Mouse (Mus musculus): ENCODE data around the gene Pdzd4. TPM values are rescaled to one million over a fixed set of nuclear protein-coding genes. Genes with fewer than 3 reads are reported as not detected.

Pdzd4 gene
- polyA plus RNA-seq, 1 experiment from 2014 or later = 5.9 TPM

GRCm38 (mm10) chrX:73854326-73855086, 29.7 kb upstream of the Pdzd4 start:
- Histone ChIP-seq H3K4me1 (ENCODE audit: control insufficient read depth, insufficient read depth, low read length) (no peaks in the 10 kb centered on the region), H3K4me2 (ENCODE audit: low read length) (no peak overlapping the region), H3K9ac (replicated peaks; ENCODE audit: low read length) (no peak overlapping the region), H3K9me3 (ENCODE audit: control insufficient read depth, low read length) (no peaks in the 10 kb centered on the region), H3K27me3 (ENCODE audit: control insufficient read depth, insufficient read depth, low read length) (no peaks in the 10 kb centered on the region), H3K27ac (replicated peaks; ENCODE audit: low read depth, low read length) (no peak overlapping the region), H3K4me3 (replicated peaks; ENCODE audit: low read depth, low read length) (no peak overlapping the region), H3K36me3 (ENCODE audit: control insufficient read depth, insufficient read depth, low read length) (peaks cover 31% of the 10 kb centered on the region)
- DNase-seq (no peak), ATAC-seq (ENCODE audit: low FRiP score, low TSS enrichment) (no peak)
- WGBS = 88% methylated on average over 9 of the region's 9 CpGs

DNA sequence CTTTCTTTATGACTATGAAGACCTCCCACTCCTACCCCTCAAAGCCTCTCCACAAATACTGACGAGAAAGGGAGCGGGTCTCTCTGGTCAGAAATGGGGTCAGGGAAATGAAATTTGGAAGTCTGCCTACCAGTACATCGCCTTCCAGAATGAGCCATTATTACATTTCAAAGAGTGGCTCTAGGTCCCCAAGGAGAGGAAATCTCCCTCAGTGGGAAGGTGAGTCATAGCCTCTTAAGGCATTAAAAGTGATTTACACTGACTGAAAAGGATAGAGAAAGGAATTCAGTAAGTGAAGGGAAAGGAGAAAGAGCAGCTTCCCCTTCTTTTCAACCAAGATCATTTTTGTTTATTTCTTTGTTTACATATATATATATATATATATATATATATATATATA, 11.9 kb upstream of the Pdzd4 start:
- H3K27me3 ChIP-seq (ENCODE audit: control insufficient read depth, insufficient read depth, low read length) = no peaks in the 10 kb centered on the region
- H3K4me3 ChIP-seq (replicated peaks; ENCODE audit: low read depth, low read length) = no peak overlapping the region
- no peaks in the 10 kb centered on the region for H3K36me3 ChIP-seq (ENCODE audit: control insufficient read depth, insufficient read depth, low read length)
- no peak for DNase-seq
- H3K9ac ChIP-seq (replicated peaks; ENCODE audit: low read length) = no peak overlapping the region
- WGBS = 80% methylated on average over 3 of the region's 3 CpGs
- ATAC-seq (ENCODE audit: low FRiP score, low TSS enrichment) = no peak
- H3K27ac ChIP-seq (replicated peaks; ENCODE audit: low read depth, low read length) = no peak overlapping the region
- no peak overlapping the region for H3K4me2 ChIP-seq (ENCODE audit: low read length)
- H3K9me3 ChIP-seq (ENCODE audit: control insufficient read depth, low read length) = no peaks in the 10 kb centered on the region
- no peaks in the 10 kb centered on the region for H3K4me1 ChIP-seq (ENCODE audit: control insufficient read depth, insufficient read depth, low read length)

GRCm38 (mm10) chrX:73835731-73836130, 11.0 kb upstream of the Pdzd4 start:
- Histone ChIP-seq H3K9me3 (ENCODE audit: control insufficient read depth, low read length) (no peaks in the 10 kb centered on the region), H3K27ac (replicated peaks; ENCODE audit: low read depth, low read length) (no peak overlapping the region), H3K4me2 (ENCODE audit: low read length) (no peak overlapping the region), H3K27me3 (ENCODE audit: control insufficient read depth, insufficient read depth, low read length) (no peaks in the 10 kb centered on the region), H3K9ac (replicated peaks; ENCODE audit: low read length) (no peak overlapping the region), H3K36me3 (ENCODE audit: control insufficient read depth, insufficient read depth, low read length) (no peaks in the 10 kb centered on the region), H3K4me3 (replicated peaks; ENCODE audit: low read depth, low read length) (no peak overlapping the region), H3K4me1 (ENCODE audit: control insufficient read depth, insufficient read depth, low read length) (no peaks in the 10 kb centered on the region)
- ATAC-seq (ENCODE audit: low FRiP score, low TSS enrichment) (no peak), DNase-seq (no peak)
- WGBS = 95% methylated on average over 1 of the region's 1 CpGs

GRCm38 (mm10) chrX:73823747-73824146, 1.0 kb downstream of the Pdzd4 start:
- H3K27ac ChIP-seq (replicated peaks; ENCODE audit: low read depth, low read length) = 0 out of 2 replicates have a peak overlapping the region, but pooled peaks have one; percentile 91
- ATAC-seq (ENCODE audit: low FRiP score, low TSS enrichment) (peak; percentile 22; the same call in 1 of the 2 replicates), DNase-seq (peak; percentile 19)
- no peaks in the 10 kb centered on the region for H3K27me3 ChIP-seq (ENCODE audit: control insufficient read depth, insufficient read depth, low read length)
- H3K9ac ChIP-seq (replicated peaks; ENCODE audit: low read length) = peak overlapping the region; percentile 77
- H3K9me3 ChIP-seq (ENCODE audit: control insufficient read depth, low read length) = no peaks in the 10 kb centered on the region
- peak overlapping the region; percentile 56 for H3K4me3 ChIP-seq (replicated peaks; ENCODE audit: low read depth, low read length)
- H3K4me1 ChIP-seq (ENCODE audit: control insufficient read depth, insufficient read depth, low read length) = peaks cover 6% of the 10 kb centered on the region
- peak overlapping the region; percentile 65 for H3K4me2 ChIP-seq (ENCODE audit: low read length)
- WGBS = 18% methylated on average over 17 of the region's 17 CpGs
- H3K36me3 ChIP-seq (ENCODE audit: control insufficient read depth, insufficient read depth, low read length) = no peaks in the 10 kb centered on the region

DNA sequence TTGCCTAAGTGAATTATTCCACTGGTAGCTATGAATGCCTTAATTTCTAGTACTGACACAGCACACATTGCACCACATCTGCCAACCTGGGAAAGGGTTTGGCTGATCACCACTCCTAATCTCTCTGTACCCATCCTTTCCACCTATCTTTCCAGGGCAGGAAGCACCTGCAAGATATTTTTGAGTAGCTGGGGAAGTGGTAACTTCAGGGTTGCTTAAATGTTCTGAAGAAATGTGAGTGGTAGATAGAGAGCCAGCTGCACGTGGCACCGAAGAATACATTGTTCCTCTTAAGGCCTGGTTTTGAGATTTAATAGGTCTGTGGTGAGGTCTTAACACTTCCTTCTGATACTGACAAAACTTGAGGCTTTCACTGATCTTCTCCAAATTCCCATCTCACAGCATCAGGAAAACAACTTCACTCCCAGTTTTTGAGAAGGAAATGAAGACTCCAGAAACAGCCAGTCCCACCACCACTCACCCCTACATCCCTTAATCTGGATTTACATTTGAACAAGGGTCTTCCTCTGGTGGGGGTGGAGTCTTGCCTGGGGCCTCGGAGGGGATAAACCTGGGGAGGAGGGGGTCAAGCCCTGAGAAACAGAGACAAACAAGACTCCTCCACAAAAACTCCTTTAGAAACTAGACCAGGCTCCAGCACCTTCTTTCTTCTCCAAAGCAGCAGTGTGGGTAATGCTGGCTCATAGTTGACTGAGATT, 8.0 kb downstream of the Pdzd4 start:
- no peaks in the 10 kb centered on the region for H3K36me3 ChIP-seq (ENCODE audit: control insufficient read depth, insufficient read depth, low read length)
- H3K4me3 ChIP-seq (replicated peaks; ENCODE audit: low read depth, low read length) = no peak overlapping the region
- H3K9me3 ChIP-seq (ENCODE audit: control insufficient read depth, low read length) = no peaks in the 10 kb centered on the region
- 51% methylated on average over 3 of the region's 3 CpGs for WGBS
- DNase-seq (no peak), ATAC-seq (ENCODE audit: low FRiP score, low TSS enrichment) (no peak)
- H3K4me1 ChIP-seq (ENCODE audit: control insufficient read depth, insufficient read depth, low read length) = peaks cover 8% of the 10 kb centered on the region
- no peak overlapping the region for H3K4me2 ChIP-seq (ENCODE audit: low read length)
- H3K27ac ChIP-seq (replicated peaks; ENCODE audit: low read depth, low read length) = no peak overlapping the region
- H3K9ac ChIP-seq (replicated peaks; ENCODE audit: low read length) = no peak overlapping the region
- H3K27me3 ChIP-seq (ENCODE audit: control insufficient read depth, insufficient read depth, low read length) = no peaks in the 10 kb centered on the region

GRCm38 (mm10) chrX:73815072-73815471, 9.7 kb downstream of the Pdzd4 start:
- ATAC-seq (ENCODE audit: low FRiP score, low TSS enrichment) (peak; percentile 79), DNase-seq (peak; percentile 76)
- H3K27ac ChIP-seq (replicated peaks; ENCODE audit: low read depth, low read length) = peak overlapping the region; percentile 83
- H3K27me3 ChIP-seq (ENCODE audit: control insufficient read depth, insufficient read depth, low read length) = no peaks in the 10 kb centered on the region
- no peaks in the 10 kb centered on the region for H3K9me3 ChIP-seq (ENCODE audit: control insufficient read depth, low read length)
- no peaks in the 10 kb centered on the region for H3K36me3 ChIP-seq (ENCODE audit: control insufficient read depth, insufficient read depth, low read length)
- peak overlapping the region; percentile 27 for H3K4me3 ChIP-seq (replicated peaks; ENCODE audit: low read depth, low read length)
- peak overlapping the region; percentile 46 for H3K4me2 ChIP-seq (ENCODE audit: low read length)
- WGBS = 15% methylated on average over 14 of the region's 14 CpGs
- peaks cover 6% of the 10 kb centered on the region; the same call in 1 of the 2 replicates for H3K4me1 ChIP-seq (ENCODE audit: control insufficient read depth, insufficient read depth, low read length)
- H3K9ac ChIP-seq (replicated peaks; ENCODE audit: low read length) = peak overlapping the region; percentile 57

- Histone ChIP-seq H3K27ac (replicated peaks; ENCODE audit: low read depth, low read length) (no peak overlapping the region), H3K4me2 (ENCODE audit: low read length) (no peak overlapping the region), H3K9ac (replicated peaks; ENCODE audit: low read length) (no peak overlapping the region), H3K27me3 (ENCODE audit: control insufficient read depth, insufficient read depth, low read length) (no peaks in the 10 kb centered on the region), H3K9me3 (ENCODE audit: control insufficient read depth, low read length) (no peaks in the 10 kb centered on the region), H3K36me3 (ENCODE audit: control insufficient read depth, insufficient read depth, low read length) (no peaks in the 10 kb centered on the region), H3K4me3 (replicated peaks; ENCODE audit: low read depth, low read length) (no peak overlapping the region), H3K4me1 (ENCODE audit: control insufficient read depth, insufficient read depth, low read length) (no peaks in the 10 kb centered on the region)
- 50% methylated on average over 1 of the region's 1 CpGs for WGBS
- DNase-seq (peak; percentile 62), ATAC-seq (ENCODE audit: low FRiP score, low TSS enrichment) (no peak)
Observed at GRCm38 (mm10) chrX:73805814-73806213, 19.0 kb downstream of the Pdzd4 start.

DNA sequence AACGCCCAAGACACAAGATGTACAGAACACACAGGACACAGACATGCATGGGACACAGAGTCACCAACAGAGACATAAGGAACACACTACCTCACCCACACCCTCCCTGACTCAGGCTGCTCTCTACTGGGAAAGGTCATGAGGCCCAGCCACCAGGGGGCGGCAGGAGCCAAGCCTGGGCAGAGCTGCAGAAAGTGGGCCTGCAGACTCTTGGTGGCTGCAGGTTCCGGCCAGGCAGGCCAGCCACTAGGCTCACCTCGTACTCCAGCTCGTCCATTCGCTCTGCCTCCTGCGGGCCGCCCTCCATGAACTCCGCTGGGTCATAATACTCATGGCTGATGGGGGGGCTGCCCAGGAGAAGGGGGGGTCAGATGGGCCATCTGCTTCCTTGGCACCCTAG, 26.3 kb downstream of the Pdzd4 start:
- WGBS = 49% methylated on average over 9 of the region's 9 CpGs
- Histone ChIP-seq H3K4me2 (ENCODE audit: low read length) (no peak overlapping the region), H3K4me1 (ENCODE audit: control insufficient read depth, insufficient read depth, low read length) (no peaks in the 10 kb centered on the region), H3K27ac (replicated peaks; ENCODE audit: low read depth, low read length) (no peak overlapping the region), H3K9ac (replicated peaks; ENCODE audit: low read length) (no peak overlapping the region), H3K4me3 (replicated peaks; ENCODE audit: low read depth, low read length) (no peak overlapping the region), H3K36me3 (ENCODE audit: control insufficient read depth, insufficient read depth, low read length) (peaks cover 7% of the 10 kb centered on the region; the same call in 1 of the 2 replicates), H3K27me3 (ENCODE audit: control insufficient read depth, insufficient read depth, low read length) (no peaks in the 10 kb centered on the region), H3K9me3 (ENCODE audit: control insufficient read depth, low read length) (no peaks in the 10 kb centered on the region)
- DNase-seq (peak; percentile 73), ATAC-seq (ENCODE audit: low FRiP score, low TSS enrichment) (peak; percentile 73; the same call in 1 of the 2 replicates)
